Mouse (Mus musculus) heart, adult 8-10 months (tissue): Measurements from ENCODE around the gene Arid5b. TPM values are rescaled to one million over a fixed set of nuclear protein-coding genes. Genes with fewer than 3 reads are reported as not detected.

Experiments
- DNase-seq: peaks from one replicate; pipeline ENCODE4 v3.0.0; 2022; ENCODE audit warnings: low spot score
- total RNA-seq, 4 experiments: library from RNA; stranded (reverse); gene quantifications; 2 replicates each; pipeline ENCODE4 v1.2.4; 2022

Gene Arid5b
- 10 to 100 TPM; 17.7 to 25.4 (median 18.5) TPM for total RNA-seq

GRCm38 (mm10) chr10:68278632-68279361 lies at the start of gene Arid5b:
TSS of gene Arid5b (minus strand) at chr10:68278740.
- peak; percentile 64 for DNase-seq

GRCm38 (mm10) chr10:68325378-68325777 lies 46.8 kb upstream of the Arid5b start:
- DNase-seq: no peak

GRCm38 (mm10) chr10:68324061-68324460 lies 45.5 kb upstream of the Arid5b start:
- no peak for DNase-seq

- DNase-seq: no peak
Measured at GRCm38 (mm10) chr10:68323167-68323566, 44.6 kb upstream of the Arid5b start.

- DNase-seq: no peak
Measured at GRCm38 (mm10) chr10:68320986-68321385, 42.4 kb upstream of the Arid5b start.

- DNase-seq: no peak
Measured at GRCm38 (mm10) chr10:68320496-68320895, 42.0 kb upstream of the Arid5b start.

- DNase-seq: peak; percentile 1
Measured at GRCm38 (mm10) chr10:68319438-68319837, 40.9 kb upstream of the Arid5b start.

GRCm38 (mm10) chr10:68318438-68318979 lies 40.0 kb upstream of the Arid5b start:
- DNase-seq: peak; percentile 3

GRCm38 (mm10) chr10:68312734-68313133 lies 34.2 kb upstream of the Arid5b start:
- DNase-seq: no peak

- no peak for DNase-seq
Measured at GRCm38 (mm10) chr10:68301013-68301412, 22.5 kb upstream of the Arid5b start.

GRCm38 (mm10) chr10:68289465-68289864 lies 10.9 kb upstream of the Arid5b start:
- DNase-seq: no peak

GRCm38 (mm10) chr10:68282466-68283391 lies 4.2 kb upstream of the Arid5b start:
- DNase-seq: peak; percentile 91

GRCm38 (mm10) chr10:68281775-68282106 lies 3.2 kb upstream of the Arid5b start:
- DNase-seq: no peak

GRCm38 (mm10) chr10:68281076-68281774 lies 2.7 kb upstream of the Arid5b start:
- peak; percentile 5 for DNase-seq

- peak; percentile 70 for DNase-seq
Measured at GRCm38 (mm10) chr10:68279516-68280501, 1.3 kb upstream of the Arid5b start.

- peak; percentile 70 for DNase-seq
Measured at GRCm38 (mm10) chr10:68277671-68278151, 829 bp downstream of the Arid5b start.

GRCm38 (mm10) chr10:68276976-68277441 lies 1.5 kb downstream of the Arid5b start:
- DNase-seq: peak; percentile 61

GRCm38 (mm10) chr10:68276350-68276975 lies 2.1 kb downstream of the Arid5b start:
- DNase-seq: peak; percentile 81

- peak; percentile 72 for DNase-seq
Measured at GRCm38 (mm10) chr10:68274900-68275760, 3.4 kb downstream of the Arid5b start.
